Mouse (Mus musculus) hindbrain, embryonic 15.5 days (tissue): ENCODE data around the gene Zfp385c. TPM values are rescaled to one million over a fixed set of nuclear protein-coding genes. Genes with fewer than 3 reads are reported as not detected.
A peak's percentile ranks its signal among the peaks of the same experiment; 100 is the strongest.

Source experiments
- ATAC-seq: fragments of 200-750 bp; cut with Nextera tagmentation; 2 replicates; pipeline ENCODE4 v1.8.0; 2017; ENCODE audit warnings: low read depth, moderate number of reproducible peaks, moderate TSS enrichment; ENCODE audit not compliant: low FRiP score
- H3K27ac ChIP-seq: fragments of 300-500 bp; sonication (generic); replicated peaks from 2 replicates; pipeline ENCODE4 v1.5.1; 2015; ENCODE audit warnings: mild to moderate bottlenecking, inconsistent platforms
- H3K27me3 ChIP-seq: fragments of 300-500 bp; sonication (generic); 2 replicates; pipeline ENCODE4 v1.6.1; 2015; ENCODE audit warnings: control low read depth, inconsistent platforms
- H3K36me3 ChIP-seq: fragments of 300-500 bp; sonication (generic); 2 replicates; pipeline ENCODE4 v1.6.1; 2015; ENCODE audit warnings: control low read depth, inconsistent platforms
- H3K4me1 ChIP-seq: fragments of 300-500 bp; sonication (generic); replicated peaks from 2 replicates; pipeline ENCODE4 v1.6.1; 2015; ENCODE audit warnings: control low read depth, inconsistent platforms
- H3K4me2 ChIP-seq: fragments of 300-500 bp; sonication (generic); 2 replicates; pipeline ENCODE4 v1.6.1; 2015; ENCODE audit warnings: moderate library complexity, mild to moderate bottlenecking, inconsistent platforms
- H3K4me3 ChIP-seq: fragments of 300-500 bp; sonication (generic); 2 replicates; pipeline ENCODE4 v1.5.1; 2015; ENCODE audit warnings: mild to moderate bottlenecking, inconsistent platforms
- H3K9ac ChIP-seq: fragments of 300-500 bp; sonication (generic); 2 replicates; pipeline ENCODE4 v1.6.1; 2015; ENCODE audit warnings: inconsistent platforms
- H3K9me3 ChIP-seq: fragments of 300-500 bp; sonication (generic); 2 replicates; pipeline ENCODE4 v1.6.1; 2016; ENCODE audit warnings: control low read depth, inconsistent platforms
- WGBS: fragments of 180-500 bp; shearing (Covaris S2); methylation state at CpG from one replicate; pipeline ENCODE4 v1.1.7; 2015; 5-methylcytosine and 5-hydroxymethylcytosine counted together
- polyA plus RNA-seq: library from polyadenylated mRNA; unstranded; fragments of >200 nt; fragmentation: Nextera tagmentation; extraction: Ambion mirVana; gene quantifications from 2 replicates; pipeline ENCODE4 v1.2.1, GENCODE M21; 2015

Gene Zfp385c
- polyA plus RNA-seq = 0.82 and 0.94 TPM in 2 replicates

DNA sequence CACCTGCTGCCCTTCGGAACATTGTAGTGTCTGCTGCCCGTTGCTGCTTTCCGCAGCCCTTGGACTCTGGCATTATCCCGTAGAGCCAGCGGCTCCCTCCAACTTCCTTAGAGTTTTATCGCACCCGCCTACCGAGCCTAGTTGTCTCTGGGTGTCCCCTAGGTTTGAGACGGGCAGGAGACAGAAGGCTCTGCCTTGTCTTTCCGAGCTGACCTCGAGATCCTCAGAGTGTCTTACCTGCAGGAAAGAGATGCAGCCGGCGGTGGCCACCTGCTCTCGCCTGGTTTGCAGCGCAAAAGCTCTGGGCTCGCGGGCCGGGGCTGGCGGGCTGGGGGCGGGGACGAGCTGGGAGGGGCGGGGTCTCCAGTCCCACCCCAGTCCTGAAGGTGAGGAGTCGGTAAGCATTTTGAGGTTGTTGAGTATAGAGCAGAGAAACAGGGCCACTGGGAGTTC is at the start of gene Zfp385c:
TSS of gene Zfp385c (minus strand) at position 292 of the 453 bp plus-strand sequence.
- Histone ChIP-seq H3K4me2 (peak within 1 kb of the TSS; percentile 51), H3K9me3 (no peaks in the 10 kb centered on the region), H3K4me1 (peaks cover 18% of the 10 kb centered on the region), H3K27me3 (peaks cover 21% of the 10 kb centered on the region), H3K27ac (no peak within 1 kb of the TSS), H3K4me3 (peak within 1 kb of the TSS; percentile 21), H3K9ac (no peak within 1 kb of the TSS), H3K36me3 (no peaks in the 10 kb centered on the region)
- 2% methylated on average over 23 of the region's 23 CpGs for whole genome bisulfite sequencing
- no peak for ATAC-seq

GRCm38 (mm10) chr11:100741348-100741747 is 49.1 kb upstream of the Zfp385c start:
- H3K36me3 ChIP-seq = peaks cover 11% of the 10 kb centered on the region; the same call in 1 of the 2 replicates
- no peak overlapping the region for H3K4me2 ChIP-seq
- H3K4me3 ChIP-seq = no peak overlapping the region
- no peaks in the 10 kb centered on the region for H3K27me3 ChIP-seq
- H3K27ac ChIP-seq = no peak overlapping the region
- H3K9me3 ChIP-seq = no peaks in the 10 kb centered on the region
- peaks cover 17% of the 10 kb centered on the region for H3K4me1 ChIP-seq
- H3K9ac ChIP-seq = no peak overlapping the region
- WGBS = 79% methylated on average over 6 of the region's 6 CpGs
- ATAC-seq = no peak

- ATAC-seq = no peak
- 16% methylated on average over 5 of the region's 5 CpGs for WGBS
- H3K4me1 ChIP-seq = peaks cover 24% of the 10 kb centered on the region
Observed at GRCm38 (mm10) chr11:100738749-100739148, 46.5 kb upstream of the Zfp385c start.

DNA sequence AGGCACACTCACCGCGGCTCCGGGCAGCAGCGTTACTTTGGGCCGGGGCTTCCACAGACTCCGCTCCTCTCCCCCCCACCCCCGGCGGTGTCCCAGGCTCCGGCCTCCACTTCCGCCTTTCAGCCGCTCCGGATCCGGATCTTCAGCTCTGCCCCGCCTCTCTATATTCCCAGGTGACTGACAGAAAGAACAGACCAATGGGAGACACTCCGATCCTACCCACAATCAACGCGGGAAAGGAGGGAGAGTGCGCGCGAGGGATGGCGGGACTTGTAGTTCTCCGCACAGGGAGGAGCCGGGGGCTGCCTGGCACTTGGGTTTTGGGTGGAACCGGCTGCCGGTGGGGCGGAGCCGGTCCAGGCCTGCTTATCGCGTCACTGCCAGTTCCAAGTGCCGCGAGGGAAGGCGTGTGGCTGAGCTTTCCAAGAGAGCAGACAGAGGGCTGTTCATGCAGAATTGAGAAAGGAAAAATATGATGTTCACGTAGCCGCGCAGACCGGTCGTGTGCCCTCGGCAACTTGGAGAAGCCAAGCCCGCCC is 45.9 kb upstream of the Zfp385c start, which contains the start of gene Rab5c:
TSS of gene Rab5c (minus strand) at position 150 of the 539 bp plus-strand sequence.
- Histone ChIP-seq H3K9me3 (no peaks in the 10 kb centered on the region), H3K27me3 (no peaks in the 10 kb centered on the region), H3K4me3 (peak within 1 kb of the TSS; percentile 88), H3K27ac (peak within 1 kb of the TSS; percentile 88), H3K4me1 (peaks cover 24% of the 10 kb centered on the region), H3K36me3 (peaks cover 12% of the 10 kb centered on the region; the same call in 1 of the 2 replicates), H3K4me2 (peak within 1 kb of the TSS; percentile 89), H3K9ac (peak within 1 kb of the TSS; percentile 82)
- ATAC-seq = peak; percentile 99
- WGBS = 0% methylated on average over 38 of the region's 39 CpGs

More at GRCm38 (mm10) chr11:100738749-100739148, 46.5 kb upstream of the Zfp385c start:
- H3K36me3 ChIP-seq = peaks cover 11% of the 10 kb centered on the region; the same call in 1 of the 2 replicates
- H3K4me3 ChIP-seq = peak overlapping the region; percentile 88
- H3K4me2 ChIP-seq = peak overlapping the region; percentile 62
- H3K27ac ChIP-seq = peak overlapping the region; percentile 88
- no peaks in the 10 kb centered on the region for H3K27me3 ChIP-seq
- no peaks in the 10 kb centered on the region for H3K9me3 ChIP-seq
- H3K9ac ChIP-seq = peak overlapping the region; percentile 49; the same call in 1 of the 2 replicates

DNA sequence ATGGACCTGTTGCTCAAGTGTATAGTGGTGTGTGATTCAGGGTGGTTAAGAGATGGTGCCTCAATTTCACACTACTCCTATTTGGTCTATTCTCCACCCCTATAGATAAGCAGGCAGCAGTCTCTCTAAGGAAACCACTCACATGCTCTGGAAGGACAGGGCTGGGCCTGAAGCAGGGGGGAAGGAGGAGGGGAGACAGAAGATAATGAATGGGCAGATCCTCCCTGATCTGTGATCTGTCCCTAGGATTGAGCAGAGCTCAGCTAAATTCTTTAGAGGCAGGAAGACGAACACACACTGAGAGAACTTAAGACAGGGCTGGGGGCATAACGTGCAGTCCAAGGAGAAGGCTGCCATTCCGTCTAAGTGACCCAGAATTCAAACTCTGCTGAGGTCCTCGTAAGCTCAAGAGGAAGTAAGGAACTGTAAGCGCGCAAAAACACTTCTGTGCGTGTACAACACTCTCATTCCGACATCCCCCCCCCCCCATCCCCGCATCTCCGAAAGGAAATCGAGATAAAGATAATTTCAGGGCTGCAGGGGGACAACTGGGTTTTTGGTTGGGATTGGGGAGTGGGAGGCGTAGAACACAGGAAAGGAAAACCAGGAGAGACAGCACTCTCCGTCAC is 45.0 kb upstream of the Zfp385c start:
- peak overlapping the region; percentile 82 for H3K9ac ChIP-seq
- peak overlapping the region; percentile 89 for H3K4me2 ChIP-seq
- H3K27ac ChIP-seq = no peak overlapping the region

DNA sequence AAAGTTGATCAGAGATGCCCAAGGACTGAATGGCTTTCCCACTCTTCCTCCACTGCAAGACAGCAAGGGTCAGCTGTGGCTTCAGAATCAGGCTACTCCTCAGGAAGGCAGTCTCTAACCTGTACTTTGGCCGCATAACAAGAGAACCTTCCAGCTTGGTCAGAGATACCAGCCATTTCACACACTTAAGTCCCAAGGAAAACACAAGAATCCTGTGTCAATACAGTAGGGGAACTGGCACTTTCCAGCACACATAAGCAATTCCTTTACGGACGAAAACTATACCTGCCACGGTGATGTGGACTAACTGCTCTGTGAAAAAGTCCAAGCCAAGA is 44.5 kb upstream of the Zfp385c start:
- Histone ChIP-seq H3K4me3 (peak overlapping the region; percentile 88), H3K36me3 (peaks cover 15% of the 10 kb centered on the region; the same call in 1 of the 2 replicates), H3K4me2 (peak overlapping the region; percentile 89), H3K9ac (peak overlapping the region; percentile 82), H3K9me3 (no peaks in the 10 kb centered on the region), H3K27ac (no peak overlapping the region), H3K27me3 (no peaks in the 10 kb centered on the region), H3K4me1 (peaks cover 24% of the 10 kb centered on the region)
- 90% methylated on average over 4 of the region's 4 CpGs for WGBS
- no peak for ATAC-seq

More for the DNA sequence above, 45.0 kb upstream of the Zfp385c start:
- peak overlapping the region; percentile 88 for H3K4me3 ChIP-seq
- peaks cover 18% of the 10 kb centered on the region; the same call in 1 of the 2 replicates for H3K36me3 ChIP-seq
- H3K27me3 ChIP-seq = no peaks in the 10 kb centered on the region
- H3K9me3 ChIP-seq = no peaks in the 10 kb centered on the region
- ATAC-seq = no peak
- WGBS = 4% methylated on average over 13 of the region's 13 CpGs
- peaks cover 24% of the 10 kb centered on the region for H3K4me1 ChIP-seq

- peaks cover 24% of the 10 kb centered on the region for H3K4me1 ChIP-seq
- no peak overlapping the region for H3K27ac ChIP-seq
- H3K9me3 ChIP-seq = no peaks in the 10 kb centered on the region
- H3K36me3 ChIP-seq = peaks cover 10% of the 10 kb centered on the region; the same call in 1 of the 2 replicates
- peak overlapping the region; percentile 89 for H3K4me2 ChIP-seq
- ATAC-seq = no peak
- 81% methylated on average over 14 of the region's 14 CpGs for WGBS
- no peak overlapping the region for H3K4me3 ChIP-seq
- H3K27me3 ChIP-seq = no peaks in the 10 kb centered on the region
- no peak overlapping the region for H3K9ac ChIP-seq
Observed at GRCm38 (mm10) chr11:100735954-100736745, 43.9 kb upstream of the Zfp385c start.

GRCm38 (mm10) chr11:100735134-100735865 is 43.0 kb upstream of the Zfp385c start:
- H3K4me2 ChIP-seq = no peak overlapping the region
- ATAC-seq = no peak
- H3K27ac ChIP-seq = no peak overlapping the region
- H3K36me3 ChIP-seq = 0 out of 2 replicates have a peak, but pooled peaks cover 7% of the 10 kb centered on the region
- peaks cover 24% of the 10 kb centered on the region for H3K4me1 ChIP-seq
- no peak overlapping the region for H3K4me3 ChIP-seq
- 90% methylated on average over 9 of the region's 9 CpGs for WGBS
- no peak overlapping the region for H3K9ac ChIP-seq
- H3K9me3 ChIP-seq = no peaks in the 10 kb centered on the region
- H3K27me3 ChIP-seq = no peaks in the 10 kb centered on the region

- WGBS = 91% methylated on average over 6 of the region's 6 CpGs
Observed at GRCm38 (mm10) chr11:100730477-100731205, 38.4 kb upstream of the Zfp385c start.

DNA sequence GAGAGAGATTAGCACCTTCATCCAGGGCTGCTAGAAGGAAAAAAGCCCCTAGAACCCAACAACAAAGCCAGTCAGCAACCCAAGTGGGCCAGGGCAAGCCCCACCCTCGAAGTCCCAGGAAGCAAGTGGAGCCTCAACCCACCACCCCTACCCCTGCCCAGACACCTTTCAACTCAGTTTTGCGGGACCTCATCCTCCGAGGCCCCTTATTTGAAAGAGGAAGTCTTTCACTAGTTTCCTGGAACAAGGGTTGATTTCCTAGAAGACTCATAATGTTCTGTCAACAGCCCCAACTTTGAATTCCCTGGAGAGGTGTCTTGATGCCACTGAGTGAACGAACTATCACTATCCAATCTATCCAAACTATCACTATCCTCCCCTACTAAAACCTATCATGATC is 37.7 kb upstream of the Zfp385c start:
- Histone ChIP-seq H3K9me3 (no peaks in the 10 kb centered on the region), H3K27me3 (no peaks in the 10 kb centered on the region), H3K4me3 (no peak overlapping the region), H3K36me3 (peaks cover 17% of the 10 kb centered on the region; the same call in 1 of the 2 replicates), H3K4me2 (no peak overlapping the region), H3K4me1 (no peaks in the 10 kb centered on the region), H3K27ac (no peak overlapping the region), H3K9ac (no peak overlapping the region)
- 92% methylated on average over 4 of the region's 4 CpGs for WGBS
- no peak for ATAC-seq

More at GRCm38 (mm10) chr11:100730477-100731205, 38.4 kb upstream of the Zfp385c start:
- Histone ChIP-seq H3K27me3 (no peaks in the 10 kb centered on the region), H3K27ac (no peak overlapping the region), H3K9ac (no peak overlapping the region), H3K4me2 (no peak overlapping the region), H3K9me3 (no peaks in the 10 kb centered on the region), H3K4me1 (0 out of 2 replicates have a peak, but pooled peaks cover under 1% of the 10 kb centered on the region), H3K4me3 (no peak overlapping the region), H3K36me3 (peaks cover 17% of the 10 kb centered on the region; the same call in 1 of the 2 replicates)
- no peak for ATAC-seq

DNA sequence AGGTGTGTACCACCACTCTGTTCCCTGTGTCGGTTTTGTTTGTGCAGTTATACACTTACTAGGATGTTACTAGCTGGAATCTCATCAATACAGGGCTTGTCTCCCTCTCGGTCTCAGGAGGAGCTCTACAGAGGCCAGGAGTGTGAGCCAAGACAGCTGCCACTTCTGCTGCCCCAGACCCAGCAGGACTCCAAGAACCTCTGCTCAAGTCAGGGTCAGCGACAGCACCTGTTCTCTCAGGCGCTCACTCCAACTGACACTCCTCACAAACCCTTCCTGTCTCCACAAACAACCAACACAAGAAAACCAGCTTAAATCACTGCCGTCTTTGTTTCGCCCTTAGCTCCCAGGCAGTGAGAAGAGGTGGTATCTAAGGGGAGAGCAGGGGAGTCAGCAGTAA is 36.3 kb upstream of the Zfp385c start:
- WGBS = 78% methylated on average over 6 of the region's 6 CpGs
- Histone ChIP-seq H3K4me2 (no peak overlapping the region), H3K27me3 (no peaks in the 10 kb centered on the region), H3K36me3 (peaks cover 17% of the 10 kb centered on the region; the same call in 1 of the 2 replicates), H3K9ac (no peak overlapping the region), H3K27ac (no peak overlapping the region), H3K9me3 (no peaks in the 10 kb centered on the region), H3K4me1 (no peaks in the 10 kb centered on the region), H3K4me3 (no peak overlapping the region)
- ATAC-seq = no peak
